In genomic region chr10:106469855-106470532, GRCm38 (mm10) we compare ENCODE assay signal across 8 mouse cellular contexts. TPM values are rescaled to one million over a fixed set of nuclear protein-coding genes. Genes with fewer than 3 reads are reported as not detected.
DNase-seq lines count a peak whose midpoint lies in the region; ATAC-seq lines count a peak whose summit lies in the region.

Gene Ppfia2, plus strand, starts transcription at chr10:106470339.

- peak within 1 kb of the TSS; percentile 90 for H3K27ac ChIP-seq in forebrain, embryonic 14.5 days (ENCODE audit: low read depth, low read length)
- no peak within 1 kb of the TSS for H3K27ac ChIP-seq in hindbrain, embryonic 11.5 days (ENCODE audit: low read depth, low read length)
- H3K27ac ChIP-seq in lung, embryonic 15.5 days: no peak within 1 kb of the TSS

- ATAC-seq in forebrain, embryonic 14.5 days: peak; percentile 89
- ATAC-seq in hindbrain, embryonic 11.5 days (ENCODE audit: low FRiP score): peak; percentile 88
- ATAC-seq in lung, embryonic 15.5 days (ENCODE audit: borderline replicate concordance, extremely low read depth, low FRiP score, low TSS enrichment): peak; percentile 86

- no peaks in the 10 kb centered on the region for H3K36me3 ChIP-seq in forebrain, embryonic 14.5 days (ENCODE audit: control insufficient read depth, insufficient read depth, low read length)
- H3K36me3 ChIP-seq in hindbrain, embryonic 11.5 days (ENCODE audit: control insufficient read depth, insufficient read depth, low read length): no peaks in the 10 kb centered on the region
- no peaks in the 10 kb centered on the region for H3K36me3 ChIP-seq in lung, embryonic 15.5 days

- peak within 1 kb of the TSS; percentile 62 for H3K4me3 ChIP-seq in forebrain, embryonic 14.5 days (ENCODE audit: low read depth, low read length)
- H3K4me3 ChIP-seq in hindbrain, embryonic 11.5 days (ENCODE audit: low read depth, low read length): peak within 1 kb of the TSS; percentile 53
- peak within 1 kb of the TSS; percentile 49 for H3K4me3 ChIP-seq in lung, embryonic 15.5 days

- H3K4me1 ChIP-seq in forebrain, embryonic 14.5 days (ENCODE audit: control insufficient read depth, insufficient read depth, low read length): no peaks in the 10 kb centered on the region
- no peaks in the 10 kb centered on the region for H3K4me1 ChIP-seq in hindbrain, embryonic 11.5 days (replicated peaks; ENCODE audit: control insufficient read depth, insufficient read depth, low read length)
- H3K4me1 ChIP-seq in lung, embryonic 15.5 days: peaks cover 14% of the 10 kb centered on the region

- DNase-seq in ES-CJ7 (ENCODE audit: low read depth, low spot score): peak; percentile 33
- peak; percentile 76 for DNase-seq in cerebellum, adult 11 months
- peak; percentile 89 for DNase-seq in forebrain, embryonic 14.5 days (ENCODE audit: low spot score)
- peak; percentile 83 for DNase-seq in hindbrain, embryonic 11.5 days (ENCODE audit: low spot score)
- DNase-seq in layer of hippocampus, adult 9-11 months: peak; percentile 67
- DNase-seq in right cerebral cortex, postnatal 10 days (ENCODE audit: low spot score in 2 of 2): peak; percentile 84 to 88
- DNase-seq in spleen, postnatal 36 days (ENCODE audit: low spot score in 2 of 2): no peak

- H3K27me3 ChIP-seq in forebrain, embryonic 14.5 days (replicated peaks; ENCODE audit: control insufficient read depth, insufficient read depth, low read length): no peaks in the 10 kb centered on the region
- no peaks in the 10 kb centered on the region for H3K27me3 ChIP-seq in hindbrain, embryonic 11.5 days (ENCODE audit: control insufficient read depth, insufficient read depth, low read length)
- H3K27me3 ChIP-seq in lung, embryonic 15.5 days: peaks cover 12% of the 10 kb centered on the region; the same call in 1 of the 2 replicates

- peak within 1 kb of the TSS; percentile 75 for H3K9ac ChIP-seq in forebrain, embryonic 14.5 days (ENCODE audit: low read length)
- peak within 1 kb of the TSS; percentile 38 for H3K9ac ChIP-seq in hindbrain, embryonic 11.5 days (ENCODE audit: low read depth, low read length)
- H3K9ac ChIP-seq in lung, embryonic 15.5 days: no peak within 1 kb of the TSS

- peak within 1 kb of the TSS; percentile 72 for H3K4me2 ChIP-seq in forebrain, embryonic 14.5 days (ENCODE audit: low read length)
- peak within 1 kb of the TSS; percentile 87 for H3K4me2 ChIP-seq in hindbrain, embryonic 11.5 days (replicated peaks; ENCODE audit: low read depth, low read length)
- peak within 1 kb of the TSS; percentile 78 for H3K4me2 ChIP-seq in lung, embryonic 15.5 days

- under 1% methylated on average over 30 of the region's 30 CpGs for WGBS in forebrain, embryonic 14.5 days
- WGBS in hindbrain, embryonic 11.5 days: under 1% methylated on average over 30 of the region's 30 CpGs
- WGBS in lung, embryonic 15.5 days: under 1% methylated on average over 30 of the region's 30 CpGs

- H3K9me3 ChIP-seq in forebrain, embryonic 14.5 days (replicated peaks; ENCODE audit: control insufficient read depth, low read length): no peaks in the 10 kb centered on the region
- H3K9me3 ChIP-seq in hindbrain, embryonic 11.5 days (ENCODE audit: control insufficient read depth, low read length): no peaks in the 10 kb centered on the region
- no peaks in the 10 kb centered on the region for H3K9me3 ChIP-seq in lung, embryonic 15.5 days

RNA-seq across cellular contexts. Expression of gene Ppfia2, which starts in this region (rescaled TPM):
- 24.1 and 36.1 TPM in 2 replicates for polyA plus RNA-seq in forebrain, embryonic 14.5 days (2014; fragmentation: Nextera tagmentation; extraction: Ambion mirVana)
- 6.2 and 7.8 TPM in 2 replicates for polyA plus RNA-seq in hindbrain, embryonic 11.5 days (2014; fragmentation: Nextera tagmentation; extraction: Ambion mirVana)
- 0.31 and 0.44 TPM in 2 replicates for polyA plus RNA-seq in lung, embryonic 15.5 days (2015; fragmentation: Nextera tagmentation; extraction: Ambion mirVana)

Comparison
In these comparisons a context has a peak if more than half of its experiments do, and no peak if none do; other contexts are left out.
1. Peak in ATAC-seq, H3K4me3 ChIP-seq and H3K4me2 ChIP-seq in lung, embryonic 15.5 days; RNA of the gene not detected or under 1 TPM.
2. DNase-seq: peak in ES-CJ7 (single experiment), cerebellum, adult 11 months (single experiment), forebrain, embryonic 14.5 days (single experiment), hindbrain, embryonic 11.5 days (single experiment), layer of hippocampus, adult 9-11 months (single experiment) and right cerebral cortex, postnatal 10 days (2 of 2); none in spleen, postnatal 36 days (0 of 2).
3. Peak in every context shown above with its lines, with median percentiles within 50 percentile points of each other: ATAC-seq, H3K4me2 ChIP-seq and H3K4me3 ChIP-seq.